Mouse (Mus musculus) cerebellum, adult 2 months (tissue): ENCODE results near the gene Gm26620. TPM values are rescaled to one million over a fixed set of nuclear protein-coding genes. Genes with fewer than 3 reads are reported as not detected.
A peak's percentile ranks its signal among the peaks of the same experiment; 100 is the strongest.

Experiments used
- DNase-seq, 2 experiments: peaks; one replicate each; pipeline ENCODE4 v3.0.0; 2021
- H3K27ac ChIP-seq: fragments of 200-500 bp; 2 replicates; pipeline ENCODE4 v1.5.1; 2012; ENCODE audit warnings: low read length, control low read depth, inconsistent platforms; ENCODE audit not compliant: insufficient read depth
- H3K27me3 ChIP-seq: fragments of 200-500 bp; 2 replicates; pipeline ENCODE4 v1.6.1; 2012; ENCODE audit warnings: inconsistent platforms, mild to moderate bottlenecking, low read length, moderate library complexity; ENCODE audit not compliant: control insufficient read depth, insufficient read depth
- H3K4me1 ChIP-seq: fragments of 200-500 bp; 2 replicates; pipeline ENCODE4 v1.6.1; 2011; ENCODE audit warnings: low read length; ENCODE audit not compliant: control insufficient read depth, insufficient read depth
- H3K4me3 ChIP-seq: fragments of 200-500 bp; replicated peaks from 2 replicates; pipeline ENCODE3; 2011; ENCODE audit warnings: mild to moderate bottlenecking, low read depth, low read length, control low read depth; ENCODE audit not compliant: insufficient read depth
- CTCF ChIP-seq: fragments of 200-500 bp; IDR thresholded peaks from 2 replicates; pipeline ENCODE4 v1.5.1; 2011; ENCODE audit warnings: low read depth, mild to moderate bottlenecking, control low read depth, low read length, moderate library complexity, borderline replicate concordance; ENCODE audit not compliant: insufficient read depth
- POLR2A ChIP-seq: fragments of 200-500 bp; IDR thresholded peaks from 2 replicates; pipeline ENCODE4 v1.6.1; 2011; ENCODE audit warnings: low read length, control low read depth, borderline replicate concordance; ENCODE audit not compliant: insufficient read depth
- WGBS: fragments of 180-500 bp; shearing (Covaris S2); methylation state at CpG from one replicate; pipeline ENCODE4 v1.1.7; 2018; 5-methylcytosine and 5-hydroxymethylcytosine counted together
- polyA plus RNA-seq: library from polyadenylated mRNA; depleted of rRNA; stranded (reverse); fragments of >200 nt; gene quantifications from 2 replicates; pipeline ENCODE4 v1.2.3, GENCODE M21; 2012

Gene Gm26620
- polyA plus RNA-seq, 1 experiment, result 1.2 TPM

- peak in 1 of 2 experiments; percentile 36 for DNase-seq
- TF ChIP-seq POLR2A (no peak), CTCF (peak; percentile 29; the same call in 1 of the 2 replicates)
- Histone ChIP-seq H3K27me3 (no peaks in the 10 kb centered on the region), H3K27ac (no peak overlapping the region), H3K4me3 (no peak overlapping the region), H3K4me1 (no peaks in the 10 kb centered on the region)
- WGBS, result 67% methylated on average over 9 of the region's 9 CpGs
Observed at GRCm38 (mm10) chr1:170894603-170895602, 10.0 kb downstream of the Gm26620 start.

GRCm38 (mm10) chr1:170896651-170897281 lies 11.9 kb downstream of the Gm26620 start:
- Histone ChIP-seq H3K4me3 (no peak overlapping the region), H3K4me1 (no peaks in the 10 kb centered on the region), H3K27me3 (no peaks in the 10 kb centered on the region), H3K27ac (no peak overlapping the region)
- no peak for DNase-seq
- 79% methylated on average over 5 of the region's 5 CpGs for WGBS
- no peak for TF ChIP-seq CTCF
- no peak for TF ChIP-seq POLR2A

GRCm38 (mm10) chr1:170898413-170899075 lies 13.7 kb downstream of the Gm26620 start:
- Histone ChIP-seq H3K4me3 (no peak overlapping the region), H3K27ac (no peak overlapping the region), H3K4me1 (no peaks in the 10 kb centered on the region), H3K27me3 (no peaks in the 10 kb centered on the region)
- no peak for DNase-seq
- TF ChIP-seq CTCF (no peak), POLR2A (no peak)
- 76% methylated on average over 16 of the region's 16 CpGs for WGBS

- WGBS, result 31% methylated on average over 10 of the region's 10 CpGs
- peak overlapping the region; percentile 1 for H3K4me3 ChIP-seq
- H3K4me1 ChIP-seq, result no peaks in the 10 kb centered on the region
- TF ChIP-seq CTCF (peak; percentile 37; the same call in 1 of the 2 replicates), POLR2A (no peak)
- DNase-seq, result peak in 1 of 2 experiments; percentile 36
- no peak overlapping the region for H3K27ac ChIP-seq
- H3K27me3 ChIP-seq, result no peaks in the 10 kb centered on the region
Observed at GRCm38 (mm10) chr1:170900799-170901467, 16.1 kb downstream of the Gm26620 start.

GRCm38 (mm10) chr1:170901536-170902238 lies 16.8 kb downstream of the Gm26620 start:
- H3K4me3 ChIP-seq, result peak overlapping the region; percentile 6
- no peak overlapping the region for H3K27ac ChIP-seq
- TF ChIP-seq CTCF (peak; percentile 77), POLR2A (no peak)
- WGBS, result 30% methylated on average over 10 of the region's 10 CpGs
- DNase-seq, result peak; percentile 75 to 85
- no peaks in the 10 kb centered on the region for H3K4me1 ChIP-seq
- H3K27me3 ChIP-seq, result no peaks in the 10 kb centered on the region

- WGBS, result 85% methylated on average over 5 of the region's 5 CpGs
- TF ChIP-seq CTCF, result no peak
- no peak for TF ChIP-seq POLR2A
- no peak overlapping the region for H3K4me3 ChIP-seq
- H3K27me3 ChIP-seq, result no peaks in the 10 kb centered on the region
- no peak for DNase-seq
- no peak overlapping the region for H3K27ac ChIP-seq
- no peaks in the 10 kb centered on the region for H3K4me1 ChIP-seq
Observed at GRCm38 (mm10) chr1:170903485-170903884, 18.6 kb downstream of the Gm26620 start.
